Comparison of ENCODE assay signal across 21 mouse cellular contexts in the genomic region with DNA sequence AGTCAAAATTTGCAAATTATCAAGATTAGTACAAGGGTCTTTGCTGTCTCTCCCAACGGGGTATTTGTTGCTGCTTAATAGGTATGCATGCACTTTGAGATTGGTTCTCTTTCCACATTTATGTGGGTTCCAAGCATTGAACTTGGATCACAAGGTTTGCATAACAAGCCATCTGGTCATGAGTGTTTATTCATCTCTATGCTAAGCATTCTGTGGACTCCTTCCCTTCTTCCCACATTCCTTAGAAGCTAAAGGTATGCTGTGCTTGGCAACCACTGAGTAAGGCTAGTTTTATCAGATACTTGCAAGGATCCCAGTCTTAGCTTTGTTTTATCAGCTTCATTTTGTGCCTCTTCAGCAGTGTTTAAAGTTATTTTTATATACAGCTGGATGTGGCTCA.
"Had no signal": no experiment of that assay in that cellular context is flagged by ENCODE, and none has a peak within 500 bp of the region (broad histone marks: within the 10 kb centered on the region; RNA-seq: fewer than 3 reads in every experiment).

No protein-coding gene starts in this region.

- DNase-seq: gastrocnemius, adult 2 months; gastrocnemius, postnatal 10 days; gastrocnemius, postnatal 25 days; heart, adult 18-20 months; heart, postnatal 10 days; heart, postnatal 4 days; kidney, adult 18-20 months; kidney, adult 8-10 months; kidney, postnatal 10 days; kidney, postnatal 25 days; kidney, postnatal 4 days; liver had no signal

- H3K27ac ChIP-seq: gastrocnemius, adult 2 months; heart, embryonic 10.5 days; hindbrain, embryonic 10.5 days; hindbrain, embryonic 12.5 days; hindbrain, embryonic 14.5 days; intestine, embryonic 15.5 days; layer of hippocampus, adult 2 months; limb, embryonic 10.5 days; limb, embryonic 12.5 days had no signal

- H3K4me3 ChIP-seq: gastrocnemius, adult 2 months; heart, embryonic 10.5 days; heart, embryonic 12.5 days; hindbrain, embryonic 10.5 days; hindbrain, embryonic 12.5 days; intestine, embryonic 15.5 days; layer of hippocampus, adult 2 months; limb, embryonic 10.5 days; limb, embryonic 12.5 days had no signal
